Mouse (Mus musculus): Measurements from ENCODE around the gene Naa15.
"Not testable (repeated sequence)": the region's sequence is repeated elsewhere in the genome, so short reads cannot be mapped to it uniquely, and the experiment has no call there.

Naa15 gene

GRCm38 (mm10) chr3:51434364-51434763 is 19.4 kb downstream of the Naa15 start:
- not testable (repeated sequence) for DNase-seq (ENCODE audit: low read depth, low spot score)

GRCm38 (mm10) chr3:51434871-51435595 is 20.1 kb downstream of the Naa15 start:
- DNase-seq (ENCODE audit: low read depth, low spot score): no peak

- DNase-seq (ENCODE audit: low read depth, low spot score): no peak
Observed at GRCm38 (mm10) chr3:51468530-51468929, 53.6 kb downstream of the Naa15 start.

GRCm38 (mm10) chr3:51475706-51476105 is 60.8 kb downstream of the Naa15 start:
- no peak for DNase-seq (ENCODE audit: low read depth, low spot score)

- no peak for DNase-seq (ENCODE audit: low read depth, low spot score)
Observed at GRCm38 (mm10) chr3:51479893-51480292, 64.9 kb downstream of the Naa15 start.

- no peak for DNase-seq (ENCODE audit: low read depth, low spot score)
Observed at GRCm38 (mm10) chr3:51481059-51481458, 66.1 kb downstream of the Naa15 start.

- no peak for DNase-seq (ENCODE audit: low read depth, low spot score)
Observed at GRCm38 (mm10) chr3:51481881-51482280, 66.9 kb downstream of the Naa15 start.

- DNase-seq (ENCODE audit: low read depth, low spot score): no peak
Observed at GRCm38 (mm10) chr3:51482781-51483180, 67.8 kb downstream of the Naa15 start.

GRCm38 (mm10) chr3:51483741-51484359 is 68.9 kb downstream of the Naa15 start, which contains the start of gene Rab33b:
TSS of gene Rab33b (plus strand) at chr3:51483920.
- peak; percentile 91 for DNase-seq (ENCODE audit: low read depth, low spot score)

- DNase-seq (ENCODE audit: low read depth, low spot score): peak; percentile 14
Observed at GRCm38 (mm10) chr3:51484370-51484769, 69.4 kb downstream of the Naa15 start.

- no peak for DNase-seq (ENCODE audit: low read depth, low spot score)
Observed at GRCm38 (mm10) chr3:51485347-51485746, 70.4 kb downstream of the Naa15 start.

- no peak for DNase-seq (ENCODE audit: low read depth, low spot score)
Observed at GRCm38 (mm10) chr3:51486491-51487195, 71.7 kb downstream of the Naa15 start.

GRCm38 (mm10) chr3:51490088-51490753 is 75.3 kb downstream of the Naa15 start:
- no peak for DNase-seq (ENCODE audit: low read depth, low spot score)

- no peak for DNase-seq (ENCODE audit: low read depth, low spot score)
Observed at GRCm38 (mm10) chr3:51493272-51493838, 78.4 kb downstream of the Naa15 start.

GRCm38 (mm10) chr3:51494466-51494865 is 79.5 kb downstream of the Naa15 start:
- DNase-seq (ENCODE audit: low read depth, low spot score): no peak

- DNase-seq (ENCODE audit: low read depth, low spot score): no peak
Observed at GRCm38 (mm10) chr3:51495646-51496045, 80.7 kb downstream of the Naa15 start.

- DNase-seq (ENCODE audit: low read depth, low spot score): no peak
Observed at GRCm38 (mm10) chr3:51497978-51498377, 83.0 kb downstream of the Naa15 start.

- DNase-seq (ENCODE audit: low read depth, low spot score): no peak
Observed at GRCm38 (mm10) chr3:51498659-51499058, 83.7 kb downstream of the Naa15 start.

- DNase-seq (ENCODE audit: low read depth, low spot score): no peak
Observed at GRCm38 (mm10) chr3:51499876-51500275, 84.9 kb downstream of the Naa15 start.

GRCm38 (mm10) chr3:51504385-51504952 is 89.5 kb downstream of the Naa15 start:
- no peak for DNase-seq (ENCODE audit: low read depth, low spot score)

GRCm38 (mm10) chr3:51505465-51505864 is 90.5 kb downstream of the Naa15 start:
- DNase-seq (ENCODE audit: low read depth, low spot score): no peak
